Mouse (Mus musculus): ENCODE measurements at regions not wholly inside any gene's neighbourhood (a gene's known extent, or its start where the extent isn't known, plus 50 kb on each side); places are given as distances from the start of the nearest gene placed in this dataset.

- TF ChIP-seq CTCF (IDR thresholded peaks at IDR 0.05; ENCODE audit: control insufficient read depth, insufficient read depth, insufficient replicate concordance, low read depth, low read length), result no peak
- no peak for TF ChIP-seq POLR2A (IDR thresholded peaks at IDR 0.05; ENCODE audit: control insufficient read depth, low read depth, low read length)
These were observed 127.6 kb upstream of the Psmd7 start for GRCm38 (mm10) chr8:107715901-107716300.
